Mouse (Mus musculus): ENCODE results near the gene Mapk10. TPM values are rescaled to one million over a fixed set of nuclear protein-coding genes. Genes with fewer than 3 reads are reported as not detected.
"Not testable (repeated sequence)": the region's sequence is repeated elsewhere in the genome, so short reads cannot be mapped to it uniquely, and the experiment has no call there.

Gene Mapk10
- total RNA-seq, 1 experiment from 2014 or later: not detected

GRCm38 (mm10) chr5:102901176-102901575, 310.0 kb downstream of the Mapk10 start:
- ATAC-seq (ENCODE audit: extremely low read depth, insufficient number of reproducible peaks, low FRiP score, poor library complexity, severe bottlenecking): no peak

GRCm38 (mm10) chr5:102899680-102900215, 311.4 kb downstream of the Mapk10 start:
- no peak for ATAC-seq (ENCODE audit: extremely low read depth, insufficient number of reproducible peaks, low FRiP score, poor library complexity, severe bottlenecking)

- no peak for ATAC-seq (ENCODE audit: extremely low read depth, insufficient number of reproducible peaks, low FRiP score, poor library complexity, severe bottlenecking)
These were observed 312.8 kb downstream of the Mapk10 start for GRCm38 (mm10) chr5:102898301-102898700.

- no peak for ATAC-seq (ENCODE audit: extremely low read depth, insufficient number of reproducible peaks, low FRiP score, poor library complexity, severe bottlenecking)
These were observed 318.9 kb downstream of the Mapk10 start for GRCm38 (mm10) chr5:102892226-102892625.

- ATAC-seq (ENCODE audit: extremely low read depth, insufficient number of reproducible peaks, low FRiP score, poor library complexity, severe bottlenecking): no peak
These were observed 322.0 kb downstream of the Mapk10 start for GRCm38 (mm10) chr5:102889163-102889488.

- ATAC-seq (ENCODE audit: extremely low read depth, insufficient number of reproducible peaks, low FRiP score, poor library complexity, severe bottlenecking): no peak
These were observed 322.5 kb downstream of the Mapk10 start for GRCm38 (mm10) chr5:102888482-102889162.

GRCm38 (mm10) chr5:102875628-102876027, 335.5 kb downstream of the Mapk10 start:
- ATAC-seq (ENCODE audit: extremely low read depth, insufficient number of reproducible peaks, low FRiP score, poor library complexity, severe bottlenecking): peak; percentile 48; the same call in 1 of the 2 replicates

- ATAC-seq (ENCODE audit: extremely low read depth, insufficient number of reproducible peaks, low FRiP score, poor library complexity, severe bottlenecking): peak; percentile 41; the same call in 1 of the 2 replicates
These were observed 336.4 kb downstream of the Mapk10 start for GRCm38 (mm10) chr5:102874605-102875298.

- ATAC-seq (ENCODE audit: extremely low read depth, insufficient number of reproducible peaks, low FRiP score, poor library complexity, severe bottlenecking): not testable (repeated sequence)
These were observed 338.1 kb downstream of the Mapk10 start for GRCm38 (mm10) chr5:102872996-102873395.

- ATAC-seq (ENCODE audit: extremely low read depth, insufficient number of reproducible peaks, low FRiP score, poor library complexity, severe bottlenecking): no peak
These were observed 342.9 kb downstream of the Mapk10 start for GRCm38 (mm10) chr5:102868196-102868595.

- no peak for ATAC-seq (ENCODE audit: extremely low read depth, insufficient number of reproducible peaks, low FRiP score, poor library complexity, severe bottlenecking)
These were observed 351.4 kb downstream of the Mapk10 start for GRCm38 (mm10) chr5:102859749-102860148.

- no peak for ATAC-seq (ENCODE audit: extremely low read depth, insufficient number of reproducible peaks, low FRiP score, poor library complexity, severe bottlenecking)
These were observed 353.1 kb downstream of the Mapk10 start for GRCm38 (mm10) chr5:102858047-102858446.

Other genes starting within 250 kb of the Mapk10 start
- 0.37 and 0.47 TPM in 2 replicates for gene Ptpn13, start 213.9 kb upstream of the Mapk10 start, total RNA-seq (2017)